Mouse (Mus musculus): ENCODE data around the gene Gyg. TPM values are rescaled to one million over a fixed set of nuclear protein-coding genes. Genes with fewer than 3 reads are reported as not detected.

The Gyg gene
- polyA plus RNA-seq, 1 experiment from 2014 or later: 27.4 TPM

- no peak overlapping the region for H3K27ac ChIP-seq
- WGBS (ENCODE audit: insufficient replicate concordance): 64% methylated on average over 2 of the region's 2 CpGs
These were observed 10.7 kb downstream of the Gyg start for GRCm38 (mm10) chr3:20144401-20144800.

DNA sequence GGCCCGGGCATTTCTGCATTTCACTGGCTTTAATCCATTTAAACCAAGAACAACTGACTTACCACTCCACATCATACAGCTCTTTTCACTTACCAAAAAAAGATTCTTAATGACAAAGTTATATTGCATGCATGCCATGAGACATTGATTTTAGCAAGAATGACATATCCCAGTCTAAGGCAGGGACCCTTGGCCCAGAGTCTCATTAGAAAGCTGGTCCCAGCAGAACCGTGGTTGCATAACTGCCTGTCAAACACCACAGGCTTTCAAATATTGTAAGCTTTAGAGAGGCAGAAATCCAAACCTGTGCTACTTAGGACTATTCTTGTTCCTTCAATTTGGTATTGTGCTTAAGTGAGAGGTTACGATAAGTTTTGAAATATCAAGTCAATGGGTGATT, 11.4 kb downstream of the Gyg start:
- no peak overlapping the region for H3K4me3 ChIP-seq
- peaks cover 4% of the 10 kb centered on the region; the same call in 1 of the 2 replicates for H3K4me1 ChIP-seq
- no peak overlapping the region for H3K27ac ChIP-seq
- 82% methylated on average over 3 of the region's 3 CpGs for WGBS (ENCODE audit: insufficient replicate concordance)
- no peak for ATAC-seq
- peaks cover 25% of the 10 kb centered on the region for H3K36me3 ChIP-seq
- H3K9me3 ChIP-seq (replicated peaks): no peaks in the 10 kb centered on the region
- H3K4me2 ChIP-seq: no peak overlapping the region
- H3K9ac ChIP-seq: no peak overlapping the region
- H3K27me3 ChIP-seq (replicated peaks): no peaks in the 10 kb centered on the region

More at GRCm38 (mm10) chr3:20144401-20144800, 10.7 kb downstream of the Gyg start:
- Histone ChIP-seq H3K4me1 (peaks cover 4% of the 10 kb centered on the region; the same call in 1 of the 2 replicates), H3K27me3 (replicated peaks) (no peaks in the 10 kb centered on the region), H3K9ac (no peak overlapping the region), H3K36me3 (peaks cover 29% of the 10 kb centered on the region), H3K9me3 (replicated peaks) (no peaks in the 10 kb centered on the region), H3K4me2 (no peak overlapping the region), H3K4me3 (no peak overlapping the region)
- ATAC-seq: no peak

- Histone ChIP-seq H3K4me3 (no peak overlapping the region), H3K9me3 (replicated peaks) (no peaks in the 10 kb centered on the region), H3K4me1 (peaks cover 4% of the 10 kb centered on the region; the same call in 1 of the 2 replicates), H3K9ac (no peak overlapping the region), H3K27me3 (replicated peaks) (no peaks in the 10 kb centered on the region), H3K4me2 (no peak overlapping the region), H3K27ac (no peak overlapping the region), H3K36me3 (peaks cover 17% of the 10 kb centered on the region)
- no peak for ATAC-seq
- 69% methylated on average over 3 of the region's 3 CpGs for WGBS (ENCODE audit: insufficient replicate concordance)
These were observed 12.5 kb downstream of the Gyg start for GRCm38 (mm10) chr3:20142576-20142975.

DNA sequence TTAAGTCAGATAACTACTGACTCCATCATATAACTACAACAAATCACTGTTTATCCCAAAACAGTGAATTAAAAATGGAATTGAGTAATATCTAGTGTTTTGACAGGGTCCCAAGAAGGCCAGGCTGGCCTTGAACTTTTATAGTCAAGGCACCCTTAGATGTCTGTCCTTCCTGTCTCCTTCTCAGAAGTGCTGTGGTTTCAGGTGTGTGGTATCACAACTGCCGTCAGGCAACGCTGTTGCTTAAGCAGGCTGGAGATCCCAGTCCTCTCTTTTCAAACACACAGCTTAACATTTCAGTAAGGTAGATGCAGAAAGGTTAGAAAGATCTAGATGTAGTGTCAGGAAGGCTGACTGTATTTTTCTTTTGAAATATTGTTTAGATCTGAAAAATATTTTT, 13.0 kb downstream of the Gyg start:
- peaks cover 19% of the 10 kb centered on the region for H3K36me3 ChIP-seq
- H3K4me2 ChIP-seq: no peak overlapping the region
- H3K9ac ChIP-seq: no peak overlapping the region
- H3K4me1 ChIP-seq: peaks cover 4% of the 10 kb centered on the region; the same call in 1 of the 2 replicates
- no peaks in the 10 kb centered on the region for H3K9me3 ChIP-seq (replicated peaks)
- no peak for ATAC-seq
- H3K27ac ChIP-seq: no peak overlapping the region
- no peak overlapping the region for H3K4me3 ChIP-seq
- WGBS (ENCODE audit: insufficient replicate concordance): 52% methylated on average over 2 of the region's 2 CpGs
- no peaks in the 10 kb centered on the region for H3K27me3 ChIP-seq (replicated peaks)

- Histone ChIP-seq H3K27ac (no peak overlapping the region), H3K9ac (no peak overlapping the region), H3K4me3 (no peak overlapping the region), H3K4me2 (no peak overlapping the region), H3K9me3 (replicated peaks) (no peaks in the 10 kb centered on the region), H3K27me3 (replicated peaks) (no peaks in the 10 kb centered on the region), H3K36me3 (peaks cover 18% of the 10 kb centered on the region), H3K4me1 (peaks cover 4% of the 10 kb centered on the region; the same call in 1 of the 2 replicates)
- no peak for ATAC-seq
- WGBS (ENCODE audit: insufficient replicate concordance): 60% methylated on average over 1 of the region's 1 CpGs
These were observed 13.4 kb downstream of the Gyg start for GRCm38 (mm10) chr3:20141679-20142078.

- Histone ChIP-seq H3K4me3 (no peak overlapping the region), H3K9ac (no peak overlapping the region), H3K27ac (no peak overlapping the region), H3K9me3 (replicated peaks) (no peaks in the 10 kb centered on the region), H3K36me3 (peaks cover 23% of the 10 kb centered on the region), H3K4me2 (no peak overlapping the region), H3K27me3 (replicated peaks) (no peaks in the 10 kb centered on the region), H3K4me1 (peaks cover 4% of the 10 kb centered on the region; the same call in 1 of the 2 replicates)
- ATAC-seq: no peak
These were observed 13.9 kb downstream of the Gyg start for GRCm38 (mm10) chr3:20141240-20141639.

DNA sequence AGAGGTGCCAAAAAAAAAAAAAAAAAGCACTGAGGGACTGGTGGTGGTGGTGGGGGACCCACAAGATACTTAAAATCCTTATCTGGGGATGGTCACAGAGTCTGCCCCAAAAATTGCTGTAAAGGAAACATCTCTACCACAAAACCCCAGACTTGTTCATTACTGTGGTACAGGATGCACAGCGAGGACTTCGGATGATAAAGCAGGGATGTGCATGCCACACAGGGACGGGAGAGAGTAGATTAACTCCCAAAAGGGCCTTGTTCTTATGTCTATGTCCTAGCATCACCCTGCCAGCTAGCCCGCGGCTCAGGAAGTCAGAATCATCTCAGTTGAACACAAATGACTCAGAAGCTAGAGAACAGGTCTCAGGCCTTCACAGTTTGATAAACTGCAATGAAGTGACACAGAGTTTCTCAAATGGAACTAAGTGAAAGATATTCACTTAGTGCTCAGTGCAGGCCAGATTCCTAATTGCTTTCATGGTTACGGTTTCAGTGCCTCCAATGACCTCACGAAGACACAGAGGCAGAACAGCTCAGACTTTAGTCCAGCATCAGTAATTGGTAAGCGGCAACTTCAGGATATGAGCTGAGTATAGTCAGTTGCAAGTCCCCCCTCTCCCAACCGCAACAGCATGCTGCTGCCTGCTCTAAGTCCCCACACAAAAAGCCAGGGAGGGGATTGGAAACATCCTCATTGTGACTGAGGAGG, 18.1 kb downstream of the Gyg start:
- H3K9ac ChIP-seq: no peak overlapping the region
- H3K36me3 ChIP-seq: peaks cover 34% of the 10 kb centered on the region
- no peak overlapping the region for H3K27ac ChIP-seq
- H3K4me2 ChIP-seq: no peak overlapping the region
- no peak overlapping the region for H3K4me3 ChIP-seq
- H3K27me3 ChIP-seq (replicated peaks): no peaks in the 10 kb centered on the region
- ATAC-seq: no peak
- no peaks in the 10 kb centered on the region for H3K9me3 ChIP-seq (replicated peaks)
- no peaks in the 10 kb centered on the region for H3K4me1 ChIP-seq
- 71% methylated on average over 9 of the region's 9 CpGs for WGBS (ENCODE audit: insufficient replicate concordance)

GRCm38 (mm10) chr3:20134545-20134944, 20.6 kb downstream of the Gyg start:
- H3K36me3 ChIP-seq: peaks cover 46% of the 10 kb centered on the region
- no peaks in the 10 kb centered on the region for H3K27me3 ChIP-seq (replicated peaks)
- H3K4me3 ChIP-seq: no peak overlapping the region
- no peaks in the 10 kb centered on the region for H3K4me1 ChIP-seq
- ATAC-seq: no peak
- WGBS (ENCODE audit: insufficient replicate concordance): 59% methylated on average over 3 of the region's 3 CpGs
- no peak overlapping the region for H3K4me2 ChIP-seq
- H3K9ac ChIP-seq: no peak overlapping the region
- H3K27ac ChIP-seq: no peak overlapping the region
- H3K9me3 ChIP-seq (replicated peaks): no peaks in the 10 kb centered on the region

DNA sequence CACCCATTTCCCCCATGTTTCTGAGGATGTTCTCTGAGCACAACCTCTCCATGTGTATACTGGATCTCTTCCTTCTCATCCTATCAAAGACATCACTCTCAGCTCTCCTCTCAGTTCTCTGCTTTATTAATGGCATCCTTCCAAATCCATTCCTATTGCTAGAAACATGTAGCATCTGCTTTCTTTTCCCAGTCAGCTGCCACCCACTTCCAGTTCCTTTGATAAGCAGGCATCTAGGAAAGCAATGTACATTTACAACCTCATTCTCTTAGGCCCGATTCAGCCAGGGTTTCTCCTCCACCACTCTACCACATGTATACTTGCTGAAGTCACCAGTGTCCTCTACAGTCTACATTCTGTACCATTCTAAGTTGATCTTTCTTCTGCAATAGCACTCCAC, 21.4 kb downstream of the Gyg start:
- no peak overlapping the region for H3K4me2 ChIP-seq
- H3K4me3 ChIP-seq: no peak overlapping the region
- WGBS (ENCODE audit: insufficient replicate concordance): 77% methylated on average over 1 of the region's 1 CpGs
- no peak for ATAC-seq
- H3K36me3 ChIP-seq: peaks cover 43% of the 10 kb centered on the region
- H3K4me1 ChIP-seq: no peaks in the 10 kb centered on the region
- no peaks in the 10 kb centered on the region for H3K27me3 ChIP-seq (replicated peaks)
- no peaks in the 10 kb centered on the region for H3K9me3 ChIP-seq (replicated peaks)
- no peak overlapping the region for H3K27ac ChIP-seq
- H3K9ac ChIP-seq: no peak overlapping the region

DNA sequence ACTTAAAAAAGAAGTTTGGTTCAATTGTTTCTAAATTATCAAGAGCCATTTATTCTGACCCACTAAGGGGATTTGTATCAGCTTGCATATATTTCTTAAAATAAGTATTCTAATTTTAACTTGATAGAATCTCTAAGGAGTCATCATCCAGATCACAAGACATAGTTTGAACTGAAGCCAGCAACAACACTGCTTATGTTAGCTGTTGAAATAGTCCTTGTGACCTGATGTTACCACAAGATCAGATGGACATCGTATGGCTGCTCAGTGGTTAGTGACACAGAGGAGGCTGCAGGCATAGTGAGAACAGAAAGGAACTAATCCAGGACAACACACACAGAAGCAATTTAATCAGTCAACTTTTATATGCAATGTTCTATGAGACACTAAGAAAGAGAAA, 22.4 kb downstream of the Gyg start:
- no peak overlapping the region for H3K4me2 ChIP-seq

GRCm38 (mm10) chr3:20131350-20131720, 23.8 kb downstream of the Gyg start:
- no peak overlapping the region for H3K9ac ChIP-seq
- WGBS (ENCODE audit: insufficient replicate concordance): 72% methylated on average over 2 of the region's 2 CpGs
- peaks cover 32% of the 10 kb centered on the region for H3K36me3 ChIP-seq
- no peaks in the 10 kb centered on the region for H3K27me3 ChIP-seq (replicated peaks)
- no peak overlapping the region for H3K27ac ChIP-seq
- H3K4me1 ChIP-seq: no peaks in the 10 kb centered on the region
- H3K9me3 ChIP-seq (replicated peaks): no peaks in the 10 kb centered on the region
- H3K4me2 ChIP-seq: no peak overlapping the region
- H3K4me3 ChIP-seq: no peak overlapping the region
- ATAC-seq: no peak

More for the DNA sequence above, 22.4 kb downstream of the Gyg start:
- Histone ChIP-seq H3K9me3 (replicated peaks) (no peaks in the 10 kb centered on the region), H3K4me3 (no peak overlapping the region), H3K9ac (no peak overlapping the region), H3K4me1 (no peaks in the 10 kb centered on the region), H3K36me3 (peaks cover 41% of the 10 kb centered on the region), H3K27ac (no peak overlapping the region), H3K27me3 (replicated peaks) (no peaks in the 10 kb centered on the region)
- no peak for ATAC-seq
- 81% methylated on average over 1 of the region's 1 CpGs for WGBS (ENCODE audit: insufficient replicate concordance)

DNA sequence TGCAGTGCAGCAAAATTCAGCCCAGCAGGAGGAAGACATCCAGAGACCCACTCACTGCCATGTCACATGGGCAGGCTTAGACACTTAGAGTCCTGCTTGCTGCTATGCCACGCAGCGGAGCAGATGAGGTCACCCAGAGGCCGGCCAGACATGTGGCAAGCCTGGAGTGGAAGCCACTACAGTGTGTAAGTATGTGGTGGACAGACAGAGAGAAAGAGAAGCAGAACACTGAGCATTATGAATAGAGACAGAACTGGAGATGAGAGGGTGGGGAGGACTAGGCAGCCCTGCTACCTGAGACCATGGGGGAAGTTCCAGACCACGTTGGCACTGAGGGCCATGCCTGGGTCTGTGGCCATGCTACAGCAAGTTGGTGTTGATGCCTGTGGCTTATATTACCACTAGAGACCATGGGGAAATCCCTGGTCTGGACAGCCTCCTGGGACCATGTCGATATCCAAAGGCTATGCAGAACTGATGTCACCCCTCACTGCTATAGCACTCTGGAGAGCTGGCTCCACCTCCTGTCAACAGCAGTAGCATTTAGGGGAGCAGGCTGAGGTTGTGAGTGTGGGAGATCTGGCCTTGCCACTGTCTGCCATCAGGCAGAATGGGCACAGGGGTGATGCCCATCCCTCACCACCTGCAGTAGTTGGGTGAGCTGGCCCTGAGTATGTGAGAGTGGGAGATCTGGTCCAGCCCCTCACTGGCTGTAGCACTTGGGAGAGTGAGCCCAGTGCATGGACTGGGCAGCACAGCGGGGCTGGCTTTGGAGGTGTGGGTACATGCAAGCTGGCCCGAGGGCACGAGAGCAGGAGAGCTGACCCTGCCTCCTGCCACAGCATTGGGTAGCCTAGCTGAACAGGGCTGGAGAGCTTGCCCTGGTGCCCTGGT, 24.4 kb downstream of the Gyg start:
- H3K27me3 ChIP-seq (replicated peaks): no peaks in the 10 kb centered on the region
- H3K27ac ChIP-seq: no peak overlapping the region
- 66% methylated on average over 8 of the region's 8 CpGs for WGBS (ENCODE audit: insufficient replicate concordance)
- peaks cover 34% of the 10 kb centered on the region for H3K36me3 ChIP-seq
- no peak overlapping the region for H3K4me2 ChIP-seq
- no peak for ATAC-seq
- no peaks in the 10 kb centered on the region for H3K4me1 ChIP-seq
- no peak overlapping the region for H3K9ac ChIP-seq
- no peak overlapping the region for H3K4me3 ChIP-seq
- H3K9me3 ChIP-seq (replicated peaks): no peaks in the 10 kb centered on the region
